ENCODE assay signal across 8 mouse cellular contexts in genomic region chr6:58933189-58933913, GRCm38 (mm10). TPM values are rescaled to one million over a fixed set of nuclear protein-coding genes. Genes with fewer than 3 reads are reported as not detected.
DNase-seq lines count a peak whose midpoint lies in the region; ATAC-seq and TF ChIP-seq lines count a peak whose summit lies in the region.

No protein-coding gene starts in this region.

- no peaks in the 10 kb centered on the region for H3K79me2 ChIP-seq in CH12.LX (replicated peaks; ENCODE audit: control insufficient read depth, extremely low read depth, insufficient read depth, poor library complexity, severe bottlenecking)

- TF ChIP-seq POLR2A in CH12.LX (IDR thresholded peaks at IDR 0.05; ENCODE audit: low read depth, low read length), result no peak

- TF ChIP-seq EP300 in CH12.LX (IDR thresholded peaks at IDR 0.05; ENCODE audit: low read length), result no peak; the same call in 1 of the 2 replicates

- dilution Hi-C loops in CH12.LX (cut with MboI; ENCODE audit: extremely low pct_ligation_motif_present, extremely low pct_unique_long_range_greater_than_20kb, low sequenced_read_pairs), result no loop called here

- no peak for TF ChIP-seq RAD21 in CH12.LX (IDR thresholded peaks at IDR 0.05; ENCODE audit: low read depth, low read length)

- no peaks in the 10 kb centered on the region for H3K36me3 ChIP-seq in CH12.LX (replicated peaks in 1 of 2; ENCODE audit: control insufficient read depth in 1 of 2, insufficient read depth in 1 of 2, low read length in 1 of 2)
- H3K36me3 ChIP-seq in hindbrain, embryonic 12.5 days, result no peaks in the 10 kb centered on the region
- no peaks in the 10 kb centered on the region for H3K36me3 ChIP-seq in limb, embryonic 12.5 days

- TF ChIP-seq CTCF in CH12.LX (conservative IDR thresholded peaks at IDR 0.05 in 1 of 2, IDR thresholded peaks at IDR 0.05 in 1 of 2; ENCODE audit: low read depth in 2 of 2, low read length in 2 of 2), result no peak
- TF ChIP-seq CTCF in gastrocnemius, adult 2 months (IDR thresholded peaks at IDR 0.05), result no peak

- H3K9ac ChIP-seq in CH12.LX (ENCODE audit: insufficient read depth, low read depth), result no peak overlapping the region
- H3K9ac ChIP-seq in hindbrain, embryonic 12.5 days, result no peak overlapping the region
- H3K9ac ChIP-seq in limb, embryonic 12.5 days (replicated peaks), result no peak overlapping the region

- H3K4me3 ChIP-seq in CH12.LX (replicated peaks in 1 of 3; ENCODE audit: low read depth in 2 of 3, low read length in 2 of 3, poor library complexity in 1 of 3), result no peak overlapping the region
- no peak overlapping the region for H3K4me3 ChIP-seq in hindbrain, embryonic 12.5 days
- no peak overlapping the region for H3K4me3 ChIP-seq in limb, embryonic 12.5 days (replicated peaks)
- H3K4me3 ChIP-seq in gastrocnemius, adult 2 months, result no peak overlapping the region

- no peaks in the 10 kb centered on the region for H3K9me3 ChIP-seq in CH12.LX (replicated peaks; ENCODE audit: low read length)
- H3K9me3 ChIP-seq in hindbrain, embryonic 12.5 days (replicated peaks), result no peaks in the 10 kb centered on the region
- no peaks in the 10 kb centered on the region for H3K9me3 ChIP-seq in limb, embryonic 12.5 days

- no peak overlapping the region for H3K4me2 ChIP-seq in CH12.LX (ENCODE audit: insufficient read depth, low read depth, poor library complexity, severe bottlenecking)
- H3K4me2 ChIP-seq in hindbrain, embryonic 12.5 days (replicated peaks), result 0 out of 2 replicates have a peak overlapping the region, but pooled peaks have one; percentile 3
- H3K4me2 ChIP-seq in limb, embryonic 12.5 days, result no peak overlapping the region

- H3K27ac ChIP-seq in CH12.LX (ENCODE audit: insufficient read depth, low read depth), result no peak overlapping the region
- H3K27ac ChIP-seq in hindbrain, embryonic 12.5 days, result peak overlapping the region; percentile 83
- H3K27ac ChIP-seq in limb, embryonic 12.5 days, result no peak overlapping the region
- no peak overlapping the region for H3K27ac ChIP-seq in gastrocnemius, adult 2 months

- peaks cover 18 to 49% of the 10 kb centered on the region in 2 experiments for H3K4me1 ChIP-seq in CH12.LX (ENCODE audit: control insufficient read depth in 1 of 2, insufficient read depth in 2 of 2)
- H3K4me1 ChIP-seq in hindbrain, embryonic 12.5 days, result peaks cover 19% of the 10 kb centered on the region
- peaks cover 7% of the 10 kb centered on the region for H3K4me1 ChIP-seq in limb, embryonic 12.5 days (replicated peaks)

- intact Hi-C loops in gastrocnemius, adult 2 months (cut with DNase I), result no loop called here

- in situ Hi-C loops in CH12.LX (cut with MboI; ENCODE audit: low pct_ligation_motif_present, low pct_unique_long_range_greater_than_20kb, low sequenced_read_pairs), result no loop called here

- no peaks in the 10 kb centered on the region for H3K27me3 ChIP-seq in CH12.LX (replicated peaks)
- no peaks in the 10 kb centered on the region for H3K27me3 ChIP-seq in hindbrain, embryonic 12.5 days
- H3K27me3 ChIP-seq in limb, embryonic 12.5 days, result no peaks in the 10 kb centered on the region

- 37% methylated on average over 6 of the region's 6 CpGs for WGBS in hindbrain, embryonic 12.5 days
- WGBS in limb, embryonic 12.5 days, result 30% methylated on average over 6 of the region's 6 CpGs

- peak; percentile 92 for ATAC-seq in hindbrain, embryonic 12.5 days (ENCODE audit: low FRiP score)
- peak; percentile 52; the same call in 1 of the 2 replicates for ATAC-seq in limb, embryonic 12.5 days (ENCODE audit: insufficient number of reproducible peaks, insufficient read depth, low FRiP score, low TSS enrichment, low read depth)
- ATAC-seq in erythroblast, adult 5-6 weeks (replicated peaks; ENCODE audit: low FRiP score, poor library complexity, severe bottlenecking), result no peak

- DNase-seq in CH12.LX (ENCODE audit: extremely low read depth), result peak; percentile 33
- peak; percentile 75 for DNase-seq in embryo, embryonic 10 days (ENCODE audit: low spot score)
- no peak for DNase-seq in adrenal gland, postnatal 25 days
- no peak for DNase-seq in lung, postnatal 10 days
- DNase-seq in gastrocnemius, adult 2 months, result no peak

TF ChIP-seq in CH12.LX, 34 proteins besides CTCF, POLR2A, EP300 and RAD21:
- TF ChIP-seq MEF2A (IDR thresholded peaks at IDR 0.05; ENCODE audit: borderline replicate concordance, low read depth, low read length), result no peak
- no peak for TF ChIP-seq ZNF384 (IDR thresholded peaks at IDR 0.05; ENCODE audit: low read depth, low read length)
- no peak for TF ChIP-seq ZMIZ1 (IDR thresholded peaks at IDR 0.05; ENCODE audit: low read depth, low read length)
- no peak for TF ChIP-seq JUN (IDR thresholded peaks at IDR 0.05; ENCODE audit: insufficient read depth, low read depth, low read length)
- no peak for TF ChIP-seq RCOR1 (conservative IDR thresholded peaks at IDR 0.05; ENCODE audit: low read depth, low read length)
- TF ChIP-seq JUND (conservative IDR thresholded peaks at IDR 0.05; ENCODE audit: low read depth, low read length), result 0 out of 2 replicates have a peak, but pooled peaks have one; percentile 44
- TF ChIP-seq IRF4 (IDR thresholded peaks at IDR 0.05; ENCODE audit: low read depth, low read length), result peak; percentile 37; the same call in 1 of the 2 replicates
- TF ChIP-seq HCFC1 (IDR thresholded peaks at IDR 0.05; ENCODE audit: low read depth, low read length), result no peak
- TF ChIP-seq SMC3 (IDR thresholded peaks at IDR 0.05; ENCODE audit: low read depth, low read length), result no peak
- TF ChIP-seq ZC3H11A (IDR thresholded peaks at IDR 0.05; ENCODE audit: low read depth, low read length), result no peak
TF ChIP-seq in CH12.LX: peak in this region for 2.

RNA-seq across cellular contexts. Expression of gene Nap1l5, which starts 26.5 kb away (rescaled TPM):
- total RNA-seq in CH12.LX (2012; rRNA removed), result not detected in 2 replicates
- total RNA-seq in CH12.LX (2014; rRNA removed), result not detected in 2 replicates
- polyA plus RNA-seq in CH12.LX (2012; ENCODE audit: insufficient read length, low read depth), result not detected in 2 replicates
- 69.8 and 81.1 TPM in 2 replicates for polyA plus RNA-seq in hindbrain, embryonic 12.5 days (2016; fragmentation: Nextera tagmentation; extraction: Ambion mirVana)
- polyA plus RNA-seq in limb, embryonic 12.5 days (2016; fragmentation: Nextera tagmentation; extraction: Ambion mirVana), result 2.5 and 3.4 TPM in 2 replicates
- total RNA-seq in adrenal gland, postnatal 25 days (2021), result 33.5 TPM in 2 replicates
- total RNA-seq in erythroblast, adult 5-6 weeks (2015; ENCODE audit: low replicate concordance), result not detected in 2 replicates
- not detected in 2 replicates for total RNA-seq in erythroblast, adult 5-6 weeks (2017; ENCODE audit: low replicate concordance)
- total RNA-seq in gastrocnemius, adult 2 months (2021), result under 1 TPM; 0.15 to 0.20 TPM

Comparison
In these comparisons a context has a peak if more than half of its experiments do, and no peak if none do; other contexts are left out.
1. DNase-seq: peak in CH12.LX (single experiment) and embryo, embryonic 10 days (single experiment); none in adrenal gland, postnatal 25 days (single experiment), lung, postnatal 10 days (single experiment) and gastrocnemius, adult 2 months (single experiment).
2. RNA of gene Nap1l5, which starts 26.5 kb away (total RNA-seq): 33.5 TPM in adrenal gland, postnatal 25 days; 0.15 to 0.20 TPM in gastrocnemius, adult 2 months, not detected in CH12.LX and not detected in erythroblast, adult 5-6 weeks; every median in the first group is over 10 times any median in the second.